Mouse (Mus musculus): Measurements from ENCODE around the gene Ank3. TPM values are rescaled to one million over a fixed set of nuclear protein-coding genes. Genes with fewer than 3 reads are reported as not detected.

Ank3 gene
- polyA plus RNA-seq, 2 experiments = 3.1 to 5.3 TPM

- H3K27ac ChIP-seq = no peak overlapping the region
- peaks cover 0 to 6% of the 10 kb centered on the region in 2 experiments; a peak in 1 of 4 replicates for H3K4me1 ChIP-seq (replicated peaks; ENCODE audit: control insufficient read depth in 2 of 2, insufficient read depth in 2 of 2, low read length in 1 of 2)
- TF ChIP-seq CTCF (IDR thresholded peaks at IDR 0.05; ENCODE audit: low read depth) (no peak), EP300 (IDR thresholded peaks at IDR 0.05; ENCODE audit: low read depth) (no peak)
- H3K27me3 ChIP-seq (ENCODE audit: control insufficient read depth, insufficient read depth, low read length) = no peaks in the 10 kb centered on the region
- 9% methylated on average over 8 of the region's 8 CpGs for WGBS (ENCODE audit: insufficient replicate concordance)
- ATAC-seq (ENCODE audit: insufficient read depth) (no peak), DNase-seq (ENCODE audit: low read depth in 3 of 3, low spot score in 3 of 3) (no peak)
- no peak overlapping the region for H3K4me3 ChIP-seq (ENCODE audit: insufficient read depth in 1 of 2, low read depth in 2 of 2, low read length in 2 of 2)
- no peaks in the 10 kb centered on the region for H3K9me3 ChIP-seq (ENCODE audit: control insufficient read depth, low read length)
- H3K9ac ChIP-seq (replicated peaks) = no peak overlapping the region
- no peaks in the 10 kb centered on the region for H3K36me3 ChIP-seq (replicated peaks; ENCODE audit: control insufficient read depth, insufficient read depth, low read depth)
- no peak overlapping the region for H3K4me2 ChIP-seq (ENCODE audit: low read depth)
Measured at GRCm38 (mm10) chr10:69796421-69796886, 397.9 kb downstream of the Ank3 start.

- Histone ChIP-seq H3K9me3 (ENCODE audit: control insufficient read depth, low read length) (no peaks in the 10 kb centered on the region), H3K4me2 (ENCODE audit: low read depth) (no peak overlapping the region), H3K4me1 (replicated peaks; ENCODE audit: control insufficient read depth in 2 of 2, insufficient read depth in 2 of 2, low read length in 1 of 2) (no peaks in the 10 kb centered on the region), H3K27ac (no peak overlapping the region), H3K27me3 (ENCODE audit: control insufficient read depth, insufficient read depth, low read length) (no peaks in the 10 kb centered on the region), H3K4me3 (ENCODE audit: insufficient read depth in 1 of 2, low read depth in 2 of 2, low read length in 2 of 2) (no peak overlapping the region), H3K9ac (replicated peaks) (no peak overlapping the region), H3K36me3 (replicated peaks; ENCODE audit: control insufficient read depth, insufficient read depth, low read depth) (no peaks in the 10 kb centered on the region)
- TF ChIP-seq EP300 (IDR thresholded peaks at IDR 0.05; ENCODE audit: low read depth) (no peak), CTCF (IDR thresholded peaks at IDR 0.05; ENCODE audit: low read depth) (no peak)
- 69% methylated on average over 14 of the region's 14 CpGs for WGBS (ENCODE audit: insufficient replicate concordance)
- DNase-seq (ENCODE audit: low read depth in 3 of 3, low spot score in 3 of 3) (no peak), ATAC-seq (ENCODE audit: insufficient read depth) (no peak)
Measured at GRCm38 (mm10) chr10:69803135-69803756, 404.7 kb downstream of the Ank3 start.

GRCm38 (mm10) chr10:69804613-69805012, 406.0 kb downstream of the Ank3 start:
- ATAC-seq (ENCODE audit: insufficient read depth) = no peak
- TF ChIP-seq CTCF (IDR thresholded peaks at IDR 0.05; ENCODE audit: low read depth) = no peak
- no peak for TF ChIP-seq EP300 (IDR thresholded peaks at IDR 0.05; ENCODE audit: low read depth)
- no peak overlapping the region for H3K4me2 ChIP-seq (ENCODE audit: low read depth)
- H3K27me3 ChIP-seq (ENCODE audit: control insufficient read depth, insufficient read depth, low read length) = no peaks in the 10 kb centered on the region
- 57% methylated on average over 6 of the region's 6 CpGs for WGBS (ENCODE audit: insufficient replicate concordance)
- H3K9me3 ChIP-seq (ENCODE audit: control insufficient read depth, low read length) = no peaks in the 10 kb centered on the region
- no peaks in the 10 kb centered on the region for H3K4me1 ChIP-seq (replicated peaks; ENCODE audit: control insufficient read depth in 2 of 2, insufficient read depth in 2 of 2, low read length in 1 of 2)
- no peak overlapping the region for H3K4me3 ChIP-seq (ENCODE audit: insufficient read depth in 1 of 2, low read depth in 2 of 2, low read length in 2 of 2)
- no peak overlapping the region for H3K9ac ChIP-seq (replicated peaks)
- DNase-seq (ENCODE audit: low read depth in 3 of 3, low spot score in 3 of 3) = no peak
- no peaks in the 10 kb centered on the region for H3K36me3 ChIP-seq (replicated peaks; ENCODE audit: control insufficient read depth, insufficient read depth, low read depth)
- H3K27ac ChIP-seq = no peak overlapping the region

GRCm38 (mm10) chr10:69810785-69811184, 412.2 kb downstream of the Ank3 start:
- H3K27ac ChIP-seq = no peak overlapping the region
- H3K4me2 ChIP-seq (ENCODE audit: low read depth) = no peak overlapping the region
- H3K9ac ChIP-seq (replicated peaks) = no peak overlapping the region
- 68% methylated on average over 8 of the region's 8 CpGs for WGBS (ENCODE audit: insufficient replicate concordance)
- H3K27me3 ChIP-seq (ENCODE audit: control insufficient read depth, insufficient read depth, low read length) = no peaks in the 10 kb centered on the region
- TF ChIP-seq CTCF (IDR thresholded peaks at IDR 0.05; ENCODE audit: low read depth) (no peak), EP300 (IDR thresholded peaks at IDR 0.05; ENCODE audit: low read depth) (no peak)
- H3K36me3 ChIP-seq (replicated peaks; ENCODE audit: control insufficient read depth, insufficient read depth, low read depth) = no peaks in the 10 kb centered on the region
- ATAC-seq (ENCODE audit: insufficient read depth) (no peak), DNase-seq (ENCODE audit: low read depth in 3 of 3, low spot score in 3 of 3) (no peak)
- no peaks in the 10 kb centered on the region for H3K4me1 ChIP-seq (replicated peaks; ENCODE audit: control insufficient read depth in 2 of 2, insufficient read depth in 2 of 2, low read length in 1 of 2)
- no peak overlapping the region for H3K4me3 ChIP-seq (ENCODE audit: insufficient read depth in 1 of 2, low read depth in 2 of 2, low read length in 2 of 2)
- no peaks in the 10 kb centered on the region for H3K9me3 ChIP-seq (ENCODE audit: control insufficient read depth, low read length)

- TF ChIP-seq CTCF (IDR thresholded peaks at IDR 0.05; ENCODE audit: low read depth) (no peak), EP300 (IDR thresholded peaks at IDR 0.05; ENCODE audit: low read depth) (no peak)
Measured at GRCm38 (mm10) chr10:69813823-69814522, 415.4 kb downstream of the Ank3 start.

More at GRCm38 (mm10) chr10:69813823-69814522, 415.4 kb downstream of the Ank3 start:
- no peak overlapping the region for H3K27ac ChIP-seq
- H3K9me3 ChIP-seq (ENCODE audit: control insufficient read depth, low read length) = no peaks in the 10 kb centered on the region
- no peak overlapping the region for H3K9ac ChIP-seq (replicated peaks)
- DNase-seq (ENCODE audit: low read depth in 3 of 3, low spot score in 3 of 3) (no peak), ATAC-seq (ENCODE audit: insufficient read depth) (no peak)
- no peak overlapping the region for H3K4me2 ChIP-seq (ENCODE audit: low read depth)
- no peaks in the 10 kb centered on the region for H3K36me3 ChIP-seq (replicated peaks; ENCODE audit: control insufficient read depth, insufficient read depth, low read depth)
- WGBS (ENCODE audit: insufficient replicate concordance) = 52% methylated on average over 6 of the region's 6 CpGs
- H3K4me3 ChIP-seq (ENCODE audit: insufficient read depth in 1 of 2, low read depth in 2 of 2, low read length in 2 of 2) = no peak overlapping the region
- H3K4me1 ChIP-seq (replicated peaks; ENCODE audit: control insufficient read depth in 2 of 2, insufficient read depth in 2 of 2, low read length in 1 of 2) = no peaks in the 10 kb centered on the region
- no peaks in the 10 kb centered on the region for H3K27me3 ChIP-seq (ENCODE audit: control insufficient read depth, insufficient read depth, low read length)
